Mouse (Mus musculus): ENCODE results near the gene Cdh15. TPM values are rescaled to one million over a fixed set of nuclear protein-coding genes. Genes with fewer than 3 reads are reported as not detected.
A peak's percentile ranks its signal among the peaks of the same experiment; 100 is the strongest.

Gene Cdh15
- polyA plus RNA-seq, 2 experiments, result 23.6 to 27.1 TPM

- H3K9me3 ChIP-seq (ENCODE audit: control insufficient read depth, low read length), result no peaks in the 10 kb centered on the region
- peaks cover 3% of the 10 kb centered on the region; the same call in 1 of the 2 replicates for H3K4me1 ChIP-seq (ENCODE audit: control insufficient read depth, insufficient read depth, low read length)
- H3K27me3 ChIP-seq (ENCODE audit: control insufficient read depth, insufficient read depth, low read length), result no peaks in the 10 kb centered on the region
- H3K36me3 ChIP-seq (ENCODE audit: control insufficient read depth, insufficient read depth, low read length), result no peaks in the 10 kb centered on the region
- no peak overlapping the region for H3K4me2 ChIP-seq (replicated peaks; ENCODE audit: low read depth, low read length, severe bottlenecking)
- 72% methylated on average over 3 of the region's 3 CpGs for WGBS
- ATAC-seq (ENCODE audit: low FRiP score, low read depth) (no peak), DNase-seq (ENCODE audit: low spot score) (no peak)
- H3K27ac ChIP-seq (replicated peaks; ENCODE audit: low read depth, low read length), result no peak overlapping the region
- H3K9ac ChIP-seq (ENCODE audit: low read depth, low read length, severe bottlenecking), result no peak overlapping the region
- no peak overlapping the region for H3K4me3 ChIP-seq (replicated peaks; ENCODE audit: low read length)
- no peak for TF ChIP-seq POLR2A (IDR thresholded peaks at IDR 0.05; ENCODE audit: borderline replicate concordance, extremely low read depth, insufficient read depth, insufficient read length)
These were observed 18.4 kb upstream of the Cdh15 start for GRCm38 (mm10) chr8:122829396-122829795.

GRCm38 (mm10) chr8:122830349-122831061, 17.3 kb upstream of the Cdh15 start:
- no peaks in the 10 kb centered on the region for H3K9me3 ChIP-seq (ENCODE audit: control insufficient read depth, low read length)
- H3K4me1 ChIP-seq (ENCODE audit: control insufficient read depth, insufficient read depth, low read length), result no peaks in the 10 kb centered on the region
- peak; percentile 79 for DNase-seq (ENCODE audit: low spot score)
- TF ChIP-seq POLR2A (IDR thresholded peaks at IDR 0.05; ENCODE audit: borderline replicate concordance, extremely low read depth, insufficient read depth, insufficient read length), result no peak
- peak; percentile 79 for ATAC-seq (ENCODE audit: low FRiP score, low read depth)
- no peak overlapping the region for H3K9ac ChIP-seq (ENCODE audit: low read depth, low read length, severe bottlenecking)
- no peak overlapping the region for H3K4me3 ChIP-seq (replicated peaks; ENCODE audit: low read length)
- H3K4me2 ChIP-seq (replicated peaks; ENCODE audit: low read depth, low read length, severe bottlenecking), result no peak overlapping the region
- H3K27ac ChIP-seq (replicated peaks; ENCODE audit: low read depth, low read length), result no peak overlapping the region
- H3K27me3 ChIP-seq (ENCODE audit: control insufficient read depth, insufficient read depth, low read length), result no peaks in the 10 kb centered on the region
- no peaks in the 10 kb centered on the region for H3K36me3 ChIP-seq (ENCODE audit: control insufficient read depth, insufficient read depth, low read length)
- 42% methylated on average over 8 of the region's 8 CpGs for WGBS

- ATAC-seq (ENCODE audit: low FRiP score, low read depth), result no peak
- DNase-seq (ENCODE audit: low spot score), result no peak
- Histone ChIP-seq H3K4me1 (ENCODE audit: control insufficient read depth, insufficient read depth, low read length) (no peaks in the 10 kb centered on the region), H3K27me3 (ENCODE audit: control insufficient read depth, insufficient read depth, low read length) (no peaks in the 10 kb centered on the region), H3K9ac (ENCODE audit: low read depth, low read length, severe bottlenecking) (no peak overlapping the region), H3K36me3 (ENCODE audit: control insufficient read depth, insufficient read depth, low read length) (no peaks in the 10 kb centered on the region), H3K27ac (replicated peaks; ENCODE audit: low read depth, low read length) (no peak overlapping the region), H3K9me3 (ENCODE audit: control insufficient read depth, low read length) (no peaks in the 10 kb centered on the region), H3K4me3 (replicated peaks; ENCODE audit: low read length) (no peak overlapping the region), H3K4me2 (replicated peaks; ENCODE audit: low read depth, low read length, severe bottlenecking) (no peak overlapping the region)
- 76% methylated on average over 8 of the region's 8 CpGs for WGBS
- no peak for TF ChIP-seq POLR2A (IDR thresholded peaks at IDR 0.05; ENCODE audit: borderline replicate concordance, extremely low read depth, insufficient read depth, insufficient read length)
These were observed 13.3 kb upstream of the Cdh15 start for GRCm38 (mm10) chr8:122834416-122834815.

GRCm38 (mm10) chr8:122834971-122835370, 12.8 kb upstream of the Cdh15 start:
- ATAC-seq (ENCODE audit: low FRiP score, low read depth), result peak; percentile 53; the same call in 1 of the 2 replicates
- H3K9me3 ChIP-seq (ENCODE audit: control insufficient read depth, low read length), result no peaks in the 10 kb centered on the region
- 28% methylated on average over 8 of the region's 8 CpGs for WGBS
- no peak for TF ChIP-seq POLR2A (IDR thresholded peaks at IDR 0.05; ENCODE audit: borderline replicate concordance, extremely low read depth, insufficient read depth, insufficient read length)
- H3K36me3 ChIP-seq (ENCODE audit: control insufficient read depth, insufficient read depth, low read length), result no peaks in the 10 kb centered on the region
- no peak overlapping the region for H3K4me2 ChIP-seq (replicated peaks; ENCODE audit: low read depth, low read length, severe bottlenecking)
- H3K27me3 ChIP-seq (ENCODE audit: control insufficient read depth, insufficient read depth, low read length), result no peaks in the 10 kb centered on the region
- H3K4me3 ChIP-seq (replicated peaks; ENCODE audit: low read length), result no peak overlapping the region
- H3K27ac ChIP-seq (replicated peaks; ENCODE audit: low read depth, low read length), result no peak overlapping the region
- H3K9ac ChIP-seq (ENCODE audit: low read depth, low read length, severe bottlenecking), result no peak overlapping the region
- peak; percentile 74 for DNase-seq (ENCODE audit: low spot score)
- no peaks in the 10 kb centered on the region for H3K4me1 ChIP-seq (ENCODE audit: control insufficient read depth, insufficient read depth, low read length)

GRCm38 (mm10) chr8:122836199-122836598, 11.6 kb upstream of the Cdh15 start:
- no peaks in the 10 kb centered on the region for H3K36me3 ChIP-seq (ENCODE audit: control insufficient read depth, insufficient read depth, low read length)
- no peak for DNase-seq (ENCODE audit: low spot score)
- TF ChIP-seq POLR2A (IDR thresholded peaks at IDR 0.05; ENCODE audit: borderline replicate concordance, extremely low read depth, insufficient read depth, insufficient read length), result no peak
- H3K9ac ChIP-seq (ENCODE audit: low read depth, low read length, severe bottlenecking), result no peak overlapping the region
- H3K4me3 ChIP-seq (replicated peaks; ENCODE audit: low read length), result no peak overlapping the region
- H3K9me3 ChIP-seq (ENCODE audit: control insufficient read depth, low read length), result no peaks in the 10 kb centered on the region
- no peak for ATAC-seq (ENCODE audit: low FRiP score, low read depth)
- no peak overlapping the region for H3K27ac ChIP-seq (replicated peaks; ENCODE audit: low read depth, low read length)
- 86% methylated on average over 12 of the region's 12 CpGs for WGBS
- no peak overlapping the region for H3K4me2 ChIP-seq (replicated peaks; ENCODE audit: low read depth, low read length, severe bottlenecking)
- no peaks in the 10 kb centered on the region for H3K27me3 ChIP-seq (ENCODE audit: control insufficient read depth, insufficient read depth, low read length)
- H3K4me1 ChIP-seq (ENCODE audit: control insufficient read depth, insufficient read depth, low read length), result no peaks in the 10 kb centered on the region

Data from limb, embryonic 14.5 days (tissue).